Mouse (Mus musculus): Measurements from ENCODE around the gene Phospho1. TPM values are rescaled to one million over a fixed set of nuclear protein-coding genes. Genes with fewer than 3 reads are reported as not detected.
A peak's percentile ranks its signal among the peaks of the same experiment; 100 is the strongest.

Phospho1 gene
- polyA plus RNA-seq, 1 experiment: 541 TPM

GRCm38 (mm10) chr11:95825625-95826024 lies 1.3 kb downstream of the Phospho1 start:
- peaks cover 21% of the 10 kb centered on the region for H3K4me1 ChIP-seq (ENCODE audit: control insufficient read depth, insufficient read depth, insufficient read length, low read length)
- H3K27ac ChIP-seq (replicated peaks; ENCODE audit: low read depth, low read length): peak overlapping the region; percentile 100
- H3K4me3 ChIP-seq (ENCODE audit: insufficient read depth, low read depth, low read length): peak overlapping the region; percentile 89

- Histone ChIP-seq H3K4me3 (ENCODE audit: insufficient read depth, low read depth, low read length) (peak overlapping the region; percentile 48), H3K4me1 (ENCODE audit: control insufficient read depth, insufficient read depth, insufficient read length, low read length) (peaks cover 29% of the 10 kb centered on the region), H3K27ac (replicated peaks; ENCODE audit: low read depth, low read length) (peak overlapping the region; percentile 100)
Observed at GRCm38 (mm10) chr11:95826317-95827167, 2.2 kb downstream of the Phospho1 start.

DNA sequence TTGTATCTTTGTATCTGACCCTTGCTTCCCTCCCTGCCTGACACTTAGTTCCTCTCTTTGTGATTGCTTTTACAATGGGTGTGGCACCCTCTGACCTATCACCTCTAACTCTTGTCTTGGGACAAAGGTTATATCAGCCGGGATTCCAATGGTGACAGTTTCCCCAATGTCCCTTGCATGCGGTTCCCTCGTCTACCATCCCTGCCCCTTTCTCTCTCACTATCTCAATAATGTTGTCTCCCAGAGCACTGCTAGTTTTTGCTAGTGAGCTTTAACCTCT lies 2.8 kb downstream of the Phospho1 start:
- H3K4me1 ChIP-seq (ENCODE audit: control insufficient read depth, insufficient read depth, insufficient read length, low read length): peaks cover 23% of the 10 kb centered on the region
- peak overlapping the region; percentile 48 for H3K4me3 ChIP-seq (ENCODE audit: insufficient read depth, low read depth, low read length)
- H3K27ac ChIP-seq (replicated peaks; ENCODE audit: low read depth, low read length): peak overlapping the region; percentile 100

DNA sequence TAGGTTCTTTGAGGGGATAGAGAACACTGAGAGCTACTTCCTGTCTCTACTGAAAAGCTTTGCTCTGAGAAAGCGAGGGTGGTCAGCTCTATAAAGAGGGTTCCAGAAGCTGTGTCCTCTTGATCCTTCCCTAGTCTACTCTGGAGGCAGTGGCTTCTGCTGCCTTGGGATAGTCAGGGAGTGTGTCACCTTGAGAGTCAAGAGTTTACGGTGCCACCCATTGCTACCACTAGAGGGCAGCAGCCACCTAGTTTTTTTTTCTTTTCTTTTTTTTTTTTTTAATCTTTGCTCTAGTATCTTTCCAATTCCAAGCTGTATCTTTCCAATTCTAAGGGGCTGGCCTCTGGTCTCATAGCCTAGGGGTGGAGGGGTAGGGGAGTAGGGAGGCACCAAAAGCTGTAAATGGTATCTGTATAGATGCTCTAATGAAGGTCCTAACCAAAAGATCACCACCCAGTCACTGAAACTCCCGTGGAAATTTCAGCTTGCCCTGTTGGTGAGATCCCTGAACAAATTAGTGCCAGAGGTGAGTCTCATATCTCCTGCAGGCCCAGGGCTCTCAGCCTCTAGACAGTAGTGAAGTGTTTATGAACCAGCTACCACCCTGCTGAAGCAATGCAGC lies 3.3 kb downstream of the Phospho1 start:
- H3K4me3 ChIP-seq (ENCODE audit: insufficient read depth, low read depth, low read length): peak overlapping the region; percentile 48

GRCm38 (mm10) chr11:95828181-95828964 lies 4.1 kb downstream of the Phospho1 start:
- Histone ChIP-seq H3K4me3 (ENCODE audit: insufficient read depth, low read depth, low read length) (peak overlapping the region; percentile 33), H3K4me1 (ENCODE audit: control insufficient read depth, insufficient read depth, insufficient read length, low read length) (peaks cover 23% of the 10 kb centered on the region), H3K27ac (replicated peaks; ENCODE audit: low read depth, low read length) (peak overlapping the region; percentile 62)

More for the DNA sequence above, 3.3 kb downstream of the Phospho1 start:
- Histone ChIP-seq H3K4me1 (ENCODE audit: control insufficient read depth, insufficient read depth, insufficient read length, low read length) (peaks cover 23% of the 10 kb centered on the region), H3K27ac (replicated peaks; ENCODE audit: low read depth, low read length) (peak overlapping the region; percentile 100)

GRCm38 (mm10) chr11:95829526-95830050 lies 5.3 kb downstream of the Phospho1 start:
- Histone ChIP-seq H3K4me3 (ENCODE audit: insufficient read depth, low read depth, low read length) (0 out of 2 replicates have a peak overlapping the region, but pooled peaks have one; percentile 44), H3K27ac (replicated peaks; ENCODE audit: low read depth, low read length) (no peak overlapping the region; the same call in 1 of the 2 replicates), H3K4me1 (ENCODE audit: control insufficient read depth, insufficient read depth, insufficient read length, low read length) (peaks cover 26% of the 10 kb centered on the region)

- Histone ChIP-seq H3K4me1 (ENCODE audit: control insufficient read depth, insufficient read depth, insufficient read length, low read length) (peaks cover 36% of the 10 kb centered on the region), H3K4me3 (ENCODE audit: insufficient read depth, low read depth, low read length) (peak overlapping the region; percentile 44), H3K27ac (replicated peaks; ENCODE audit: low read depth, low read length) (0 out of 2 replicates have a peak overlapping the region, but pooled peaks have one; percentile 1)
Observed at GRCm38 (mm10) chr11:95830411-95831275, 6.3 kb downstream of the Phospho1 start.

DNA sequence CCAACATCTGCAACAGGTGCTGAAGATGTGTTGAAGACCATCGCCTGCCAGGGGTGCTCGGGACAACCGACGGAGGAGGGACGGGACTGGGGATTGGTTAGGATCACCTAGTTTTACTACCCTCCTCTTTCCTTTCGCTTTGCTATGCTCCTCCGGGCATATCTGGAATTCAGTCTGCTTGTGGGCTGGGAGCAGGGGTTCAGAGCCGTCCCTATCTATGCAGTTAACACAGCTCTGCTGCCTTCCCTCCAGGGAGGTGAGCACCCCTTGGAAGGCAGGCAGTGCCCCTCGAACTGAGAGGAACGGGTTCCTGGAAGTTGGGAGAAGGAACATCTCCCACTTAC lies 6.9 kb downstream of the Phospho1 start:
- Histone ChIP-seq H3K4me1 (ENCODE audit: control insufficient read depth, insufficient read depth, insufficient read length, low read length) (peaks cover 39% of the 10 kb centered on the region), H3K4me3 (ENCODE audit: insufficient read depth, low read depth, low read length) (peak overlapping the region; percentile 44), H3K27ac (replicated peaks; ENCODE audit: low read depth, low read length) (no peak overlapping the region; the same call in 1 of the 2 replicates)

DNA sequence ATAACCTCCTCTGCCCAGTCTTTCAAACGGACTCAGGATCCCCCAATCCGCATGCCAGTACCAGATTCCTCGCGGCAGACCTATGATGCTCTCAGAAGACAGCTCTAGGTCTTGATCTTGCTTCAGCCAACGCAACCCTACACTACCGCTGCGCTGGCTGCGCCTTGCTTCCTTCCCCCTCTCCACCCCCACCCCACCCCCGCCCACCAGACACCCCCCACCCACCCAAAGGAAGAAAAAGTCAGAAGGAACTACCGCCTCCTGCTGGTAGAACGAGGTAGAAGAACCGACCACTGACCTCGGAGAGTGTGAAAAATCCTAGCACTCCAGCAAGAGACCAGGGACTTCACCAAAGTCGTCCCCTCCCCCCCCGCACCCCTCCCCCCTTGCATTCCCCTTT lies 7.3 kb downstream of the Phospho1 start:
- Histone ChIP-seq H3K4me3 (ENCODE audit: insufficient read depth, low read depth, low read length) (peak overlapping the region; percentile 44), H3K4me1 (ENCODE audit: control insufficient read depth, insufficient read depth, insufficient read length, low read length) (peaks cover 39% of the 10 kb centered on the region), H3K27ac (replicated peaks; ENCODE audit: low read depth, low read length) (no peak overlapping the region)

DNA sequence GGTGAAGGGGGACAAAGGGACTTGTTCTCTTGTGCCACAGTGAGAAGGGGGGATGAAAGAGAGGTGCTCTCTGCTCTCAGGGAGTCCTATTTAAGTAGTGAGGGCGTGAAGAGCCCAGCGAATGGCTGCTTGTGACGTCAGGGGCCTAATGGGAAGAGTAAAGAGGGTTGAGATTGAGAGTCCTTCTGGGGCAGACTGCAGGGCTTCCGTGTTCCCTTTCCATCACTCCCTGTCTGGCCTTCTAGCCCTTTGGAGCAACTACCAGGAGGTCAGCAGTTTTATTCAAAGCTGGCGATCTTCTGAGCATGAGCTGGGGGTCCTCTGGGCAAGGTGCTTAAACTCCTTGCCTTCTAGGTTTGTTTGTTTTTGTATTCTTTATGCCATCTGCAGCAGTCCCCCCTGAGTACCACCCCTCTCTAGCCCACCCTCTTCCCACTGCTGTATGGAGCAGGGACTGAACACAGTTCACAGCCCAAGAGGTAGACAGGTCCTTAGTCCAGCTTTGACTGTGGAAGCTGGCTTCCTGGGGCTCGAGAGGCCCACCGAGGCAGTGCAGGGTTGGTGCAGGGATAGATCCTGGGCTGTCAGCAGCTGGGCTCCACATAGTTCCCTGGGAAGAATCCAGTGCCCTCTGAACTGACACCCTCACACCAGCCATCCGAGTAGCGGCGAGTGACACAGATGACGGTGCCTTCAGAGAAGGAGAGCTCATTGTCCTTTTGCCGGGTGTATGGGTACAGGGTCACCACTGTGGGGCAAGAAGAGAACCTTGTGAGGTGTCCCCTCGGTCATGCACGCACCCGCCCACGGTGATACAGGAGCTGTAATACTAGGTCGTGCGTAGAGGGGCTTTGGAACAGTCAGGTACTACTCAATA lies 8.1 kb downstream of the Phospho1 start:
- peaks cover 41% of the 10 kb centered on the region for H3K4me1 ChIP-seq (ENCODE audit: control insufficient read depth, insufficient read depth, insufficient read length, low read length)
- no peak overlapping the region for H3K4me3 ChIP-seq (ENCODE audit: insufficient read depth, low read depth, low read length)
- 0 out of 2 replicates have a peak overlapping the region, but pooled peaks have one; percentile 6 for H3K27ac ChIP-seq (replicated peaks; ENCODE audit: low read depth, low read length)

GRCm38 (mm10) chr11:95833006-95833570 lies 8.8 kb downstream of the Phospho1 start:
- Histone ChIP-seq H3K4me1 (ENCODE audit: control insufficient read depth, insufficient read depth, insufficient read length, low read length) (peaks cover 46% of the 10 kb centered on the region), H3K27ac (replicated peaks; ENCODE audit: low read depth, low read length) (no peak overlapping the region)

GRCm38 (mm10) chr11:95833631-95834142 lies 9.4 kb downstream of the Phospho1 start:
- Histone ChIP-seq H3K4me3 (ENCODE audit: insufficient read depth, low read depth, low read length) (no peak overlapping the region), H3K27ac (replicated peaks; ENCODE audit: low read depth, low read length) (peak overlapping the region; percentile 90; the same call in 1 of the 2 replicates), H3K4me1 (ENCODE audit: control insufficient read depth, insufficient read depth, insufficient read length, low read length) (peaks cover 52% of the 10 kb centered on the region)

More at GRCm38 (mm10) chr11:95833006-95833570, 8.8 kb downstream of the Phospho1 start:
- H3K4me3 ChIP-seq (ENCODE audit: insufficient read depth, low read depth, low read length): no peak overlapping the region

DNA sequence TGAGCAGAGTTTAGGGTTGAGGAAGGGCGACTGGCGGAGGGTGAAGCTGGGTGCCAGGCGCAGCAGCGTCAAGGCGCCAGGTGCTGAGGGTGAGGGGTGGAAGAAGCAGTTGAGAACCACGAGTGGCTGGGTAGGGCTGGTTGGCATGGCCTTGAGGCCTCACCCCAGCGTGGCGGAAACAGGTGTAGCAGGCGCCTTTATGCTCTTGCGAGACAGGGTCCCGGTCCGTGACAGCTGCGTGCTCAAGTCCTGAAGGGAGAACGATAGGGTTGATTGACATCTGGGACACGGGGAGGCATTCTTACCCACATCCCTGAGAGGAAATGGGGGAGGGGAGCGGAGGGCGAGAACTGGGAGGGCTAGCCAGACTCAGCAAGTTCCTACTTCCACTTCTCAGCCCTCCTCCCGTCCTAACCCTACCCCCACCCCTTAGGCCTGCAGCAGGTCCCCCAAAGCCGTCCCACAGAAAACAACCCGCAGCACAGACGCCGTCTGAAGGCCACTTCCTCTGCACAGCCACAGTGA lies 9.9 kb downstream of the Phospho1 start:
- Histone ChIP-seq H3K4me3 (ENCODE audit: insufficient read depth, low read depth, low read length) (no peak overlapping the region), H3K27ac (replicated peaks; ENCODE audit: low read depth, low read length) (peak overlapping the region; percentile 90; the same call in 1 of the 2 replicates), H3K4me1 (ENCODE audit: control insufficient read depth, insufficient read depth, insufficient read length, low read length) (peaks cover 57% of the 10 kb centered on the region)

Data from brown adipose tissue, adult 24 weeks (tissue).